Mouse (Mus musculus) brain, embryonic 14.5 days (tissue): ENCODE data around the gene Hmgb2. TPM values are rescaled to one million over a fixed set of nuclear protein-coding genes. Genes with fewer than 3 reads are reported as not detected.

Experiments
- DNase-seq: peaks from one replicate; pipeline ENCODE4 v3.0.0-alpha.2; 2011; ENCODE audit warnings: low read depth
- CTCF ChIP-seq: fragments of 200-500 bp; IDR thresholded peaks from 2 replicates; pipeline ENCODE4 v1.5.1; 2012; ENCODE audit warnings: inconsistent platforms, mild to moderate bottlenecking, moderate library complexity, borderline replicate concordance; ENCODE audit not compliant: insufficient read depth, insufficient read length; ENCODE audit errors: extremely low read depth
- POLR2A ChIP-seq: fragments of 200-500 bp; IDR thresholded peaks from 2 replicates; pipeline ENCODE4 v1.6.1; 2012; ENCODE audit warnings: mild to moderate bottlenecking, inconsistent platforms, borderline replicate concordance; ENCODE audit not compliant: poor library complexity, insufficient read depth, insufficient read length, severe bottlenecking; ENCODE audit errors: extremely low read depth
- polyA plus RNA-seq: library from polyadenylated mRNA; depleted of rRNA; stranded (reverse); fragments of >200 nt; gene quantifications from 2 replicates; pipeline ENCODE4 v1.2.3, GENCODE M21; 2012; rRNA removed

The Hmgb2 gene
- polyA plus RNA-seq, 1 experiment = 70.5 TPM

GRCm38 (mm10) chr8:57546834-57547233, 35.1 kb downstream of the Hmgb2 start:
- DNase-seq = no peak

GRCm38 (mm10) chr8:57547581-57547980, 35.9 kb downstream of the Hmgb2 start:
- no peak for DNase-seq
- no peak for TF ChIP-seq CTCF
- TF ChIP-seq POLR2A = no peak

More at GRCm38 (mm10) chr8:57546834-57547233, 35.1 kb downstream of the Hmgb2 start:
- TF ChIP-seq CTCF = no peak
- TF ChIP-seq POLR2A = no peak

- no peak for DNase-seq
- TF ChIP-seq CTCF (no peak), POLR2A (no peak)
These were observed 40.7 kb downstream of the Hmgb2 start for GRCm38 (mm10) chr8:57552102-57553032.

DNA sequence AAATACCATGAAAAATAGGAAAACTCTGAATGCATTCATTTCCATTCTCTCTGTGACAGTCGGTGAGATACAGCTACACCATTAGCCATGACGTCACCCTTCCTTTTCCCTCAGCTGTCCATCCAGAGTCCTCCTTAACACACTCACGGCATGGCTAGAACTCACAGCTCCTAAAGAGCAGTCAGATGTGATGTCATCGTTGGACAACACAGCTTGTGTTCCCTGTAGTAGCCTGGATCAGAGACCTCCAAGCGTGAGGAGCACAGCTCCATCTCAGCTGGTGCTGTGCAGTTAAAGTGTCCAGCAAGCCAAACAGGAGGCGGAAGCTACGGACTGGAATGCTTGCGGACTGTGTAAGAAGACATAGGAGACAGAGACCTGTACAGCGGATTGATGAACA, 49.2 kb downstream of the Hmgb2 start:
- TF ChIP-seq POLR2A (no peak), CTCF (no peak)
- no peak for DNase-seq

GRCm38 (mm10) chr8:57562741-57563140, 51.0 kb downstream of the Hmgb2 start:
- no peak for DNase-seq

DNA sequence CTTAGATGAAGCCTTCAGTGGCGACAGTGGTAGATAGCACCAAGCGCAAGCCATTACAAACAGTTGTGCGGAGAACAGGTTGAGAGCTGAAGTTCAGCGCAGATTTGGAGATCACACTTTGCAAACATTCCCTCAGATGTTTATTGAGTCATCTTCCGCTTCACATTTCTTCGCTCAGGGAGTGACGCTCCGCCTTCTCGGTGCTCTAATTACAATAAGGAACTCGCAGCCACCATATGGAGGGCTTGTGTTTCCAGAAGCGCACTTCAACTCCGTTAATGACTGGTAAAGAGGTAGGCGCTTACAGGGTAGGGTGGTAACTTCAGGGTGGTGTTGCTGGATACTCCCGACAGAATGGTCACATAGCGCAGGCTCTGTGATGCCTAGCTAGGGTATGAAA, 52.0 kb downstream of the Hmgb2 start:
- no peak for DNase-seq
- TF ChIP-seq CTCF (no peak), POLR2A (no peak)

More at GRCm38 (mm10) chr8:57562741-57563140, 51.0 kb downstream of the Hmgb2 start:
- TF ChIP-seq CTCF = no peak
- no peak for TF ChIP-seq POLR2A

- TF ChIP-seq POLR2A (no peak), CTCF (no peak)
- DNase-seq = no peak
These were observed 53.3 kb downstream of the Hmgb2 start for GRCm38 (mm10) chr8:57565039-57565438.

Other genes starting within 250 kb of the Hmgb2 start
- 0.07 and 0.29 TPM in 2 replicates for gene Hand2, start 190.9 kb upstream of the Hmgb2 start, polyA plus RNA-seq
- gene Scrg1, start 56.0 kb upstream of the Hmgb2 start, polyA plus RNA-seq = 5.3 and 5.7 TPM in 2 replicates
- gene Sap30, start 24.0 kb upstream of the Hmgb2 start, polyA plus RNA-seq = 39.6 and 61.3 TPM in 2 replicates
- gene Galnt7, start 141.1 kb downstream of the Hmgb2 start, polyA plus RNA-seq = 7.0 and 8.2 TPM in 2 replicates